Mouse (Mus musculus) stomach, postnatal 0 days (tissue): Measurements from ENCODE around the gene Lrrc36.

Experiments used
- CTCF ChIP-seq: IDR thresholded peaks from 2 replicates; pipeline ENCODE4 v1.5.1; 2016; ENCODE audit warnings: antibody characterized with exemption, low read depth, mild to moderate bottlenecking, moderate library complexity
- EP300 ChIP-seq: optimal IDR thresholded peaks from 2 replicates; pipeline ENCODE3; 2016; ENCODE audit warnings: antibody characterized with exemption

- TF ChIP-seq CTCF: peak; percentile 65
- no peak for TF ChIP-seq EP300
These were observed 46.3 kb upstream of the Lrrc36 start for GRCm38 (mm10) chr8:105367107-105367506.
